Mouse (Mus musculus) forebrain, embryonic 15.5 days (tissue): Measurements from ENCODE around the gene Mindy4. TPM values are rescaled to one million over a fixed set of nuclear protein-coding genes. Genes with fewer than 3 reads are reported as not detected.

Source experiments
- ATAC-seq: fragments of 200-750 bp; cut with Nextera tagmentation; replicated peaks from 2 replicates; pipeline ENCODE4 v1.8.0; 2017; ENCODE audit warnings: mild to moderate bottlenecking, moderate TSS enrichment, moderate library complexity
- H3K27ac ChIP-seq: fragments of 300-500 bp; sonication (generic); replicated peaks from 2 replicates; pipeline ENCODE4 v1.5.1; 2015; ENCODE audit warnings: mild to moderate bottlenecking, inconsistent platforms
- H3K27me3 ChIP-seq: fragments of 300-500 bp; sonication (generic); 2 replicates; pipeline ENCODE4 v1.6.1; 2015; ENCODE audit warnings: inconsistent platforms
- H3K36me3 ChIP-seq: fragments of 300-500 bp; sonication (generic); 2 replicates; pipeline ENCODE4 v1.6.1; 2015; ENCODE audit warnings: mild to moderate bottlenecking, inconsistent platforms
- H3K4me1 ChIP-seq: fragments of 300-500 bp; sonication (generic); 2 replicates; pipeline ENCODE4 v1.6.1; 2015; ENCODE audit warnings: inconsistent platforms
- H3K4me2 ChIP-seq: fragments of 300-500 bp; sonication (generic); replicated peaks from 2 replicates; pipeline ENCODE4 v1.6.1; 2015; ENCODE audit warnings: mild to moderate bottlenecking, inconsistent platforms
- H3K4me3 ChIP-seq: fragments of 300-500 bp; sonication (generic); 2 replicates; pipeline ENCODE4 v1.5.1; 2015; ENCODE audit warnings: mild to moderate bottlenecking, inconsistent platforms
- H3K9ac ChIP-seq: fragments of 300-500 bp; sonication (generic); replicated peaks from 2 replicates; pipeline ENCODE4 v1.6.1; 2015; ENCODE audit warnings: mild to moderate bottlenecking, inconsistent platforms
- H3K9me3 ChIP-seq: fragments of 300-500 bp; sonication (generic); 2 replicates; pipeline ENCODE4 v1.6.1; 2016; ENCODE audit warnings: inconsistent platforms
- WGBS: fragments of 180-500 bp; shearing (Covaris S2); methylation state at CpG from one replicate; pipeline ENCODE4 v1.1.7; 2015; ENCODE audit warnings: mixed read lengths; 5-methylcytosine and 5-hydroxymethylcytosine counted together
- polyA plus RNA-seq: library from polyadenylated mRNA; unstranded; fragments of >200 nt; fragmentation: Nextera tagmentation; extraction: Ambion mirVana; gene quantifications from 2 replicates; pipeline ENCODE4 v1.2.1, GENCODE M21; 2015

Gene Mindy4
- polyA plus RNA-seq, 1 experiment from 2014 or later, result 14.9 TPM

DNA sequence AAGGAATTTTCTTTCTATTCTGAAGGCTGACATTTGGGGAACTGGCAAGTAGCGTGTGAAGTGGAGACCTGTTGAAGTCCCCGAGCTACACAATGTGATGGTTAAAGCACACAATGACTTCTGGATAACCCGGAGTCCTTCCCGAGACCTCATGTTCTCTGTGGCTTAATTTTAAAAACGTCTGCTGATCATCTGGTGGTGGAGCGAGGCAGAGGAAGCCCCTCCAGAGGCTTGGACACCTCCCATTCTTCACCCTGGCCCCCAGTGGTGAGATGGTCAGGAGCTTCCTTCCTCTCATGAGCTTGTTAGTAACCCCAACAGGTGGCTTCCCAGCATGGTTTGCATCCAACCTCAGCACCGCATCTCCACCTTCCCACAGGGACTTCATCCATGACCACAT, 43.3 kb downstream of the Mindy4 start:
- Histone ChIP-seq H3K4me3 (no peak overlapping the region), H3K4me1 (no peaks in the 10 kb centered on the region), H3K36me3 (no peaks in the 10 kb centered on the region), H3K9me3 (no peaks in the 10 kb centered on the region), H3K27me3 (no peaks in the 10 kb centered on the region), H3K4me2 (no peak overlapping the region), H3K9ac (no peak overlapping the region), H3K27ac (no peak overlapping the region)
- ATAC-seq, result no peak
- WGBS, result 91% methylated on average over 7 of the region's 7 CpGs

DNA sequence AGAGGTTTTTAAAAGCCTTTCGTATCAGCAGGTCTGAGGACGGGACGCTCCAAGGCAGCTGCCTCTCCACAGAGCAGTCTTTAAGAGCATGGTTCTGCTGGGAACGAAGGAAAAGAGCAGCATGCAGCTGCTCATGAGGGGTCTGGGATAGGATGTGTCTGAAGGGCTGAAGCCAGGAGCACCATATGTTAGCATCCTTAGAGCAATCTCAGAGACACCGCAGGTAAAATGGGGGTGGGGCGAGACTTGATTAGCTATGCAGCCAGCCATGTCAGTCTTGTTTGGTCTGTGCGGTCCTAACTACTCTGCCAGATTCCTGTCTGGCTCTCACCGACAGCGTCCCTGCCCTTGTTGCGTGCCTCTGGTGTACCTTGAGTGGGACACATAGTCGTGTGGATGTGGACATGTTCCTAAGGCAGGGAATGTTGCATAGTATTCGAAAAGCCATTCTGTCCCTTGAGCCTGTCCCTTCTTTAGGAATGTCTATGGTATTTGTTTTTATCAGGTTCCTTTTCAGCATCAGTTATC, 43.8 kb downstream of the Mindy4 start:
- no peaks in the 10 kb centered on the region for H3K9me3 ChIP-seq
- H3K27me3 ChIP-seq, result no peaks in the 10 kb centered on the region
- ATAC-seq, result no peak
- no peak overlapping the region for H3K9ac ChIP-seq
- no peak overlapping the region for H3K4me3 ChIP-seq
- H3K36me3 ChIP-seq, result no peaks in the 10 kb centered on the region
- H3K4me1 ChIP-seq, result no peaks in the 10 kb centered on the region
- 92% methylated on average over 12 of the region's 12 CpGs for WGBS
- H3K4me2 ChIP-seq, result no peak overlapping the region
- no peak overlapping the region for H3K27ac ChIP-seq

DNA sequence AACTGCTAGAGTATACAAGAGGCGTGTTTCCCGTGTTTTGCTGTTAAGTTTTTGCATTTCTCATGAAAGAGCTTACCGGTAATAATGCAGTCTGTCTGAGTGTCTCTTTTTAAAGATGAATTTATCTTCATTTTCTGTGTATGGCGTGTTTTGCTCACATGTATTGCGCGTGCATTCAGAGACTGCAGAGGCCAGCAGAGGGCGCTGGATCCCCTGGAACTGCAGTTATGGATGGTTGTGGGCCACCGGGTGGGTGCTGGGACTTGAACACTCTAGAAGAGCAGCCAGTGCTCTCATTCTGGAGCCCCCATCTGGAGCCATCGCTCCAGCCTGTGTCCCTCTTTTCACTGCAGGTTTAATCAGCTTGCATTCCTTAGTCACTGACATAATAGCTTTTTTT, 46.1 kb downstream of the Mindy4 start:
- Histone ChIP-seq H3K27ac (no peak overlapping the region), H3K36me3 (no peaks in the 10 kb centered on the region), H3K4me1 (no peaks in the 10 kb centered on the region), H3K4me3 (no peak overlapping the region), H3K9me3 (no peaks in the 10 kb centered on the region), H3K27me3 (no peaks in the 10 kb centered on the region), H3K9ac (no peak overlapping the region), H3K4me2 (no peak overlapping the region)
- no peak for ATAC-seq
- WGBS, result 91% methylated on average over 9 of the region's 9 CpGs

DNA sequence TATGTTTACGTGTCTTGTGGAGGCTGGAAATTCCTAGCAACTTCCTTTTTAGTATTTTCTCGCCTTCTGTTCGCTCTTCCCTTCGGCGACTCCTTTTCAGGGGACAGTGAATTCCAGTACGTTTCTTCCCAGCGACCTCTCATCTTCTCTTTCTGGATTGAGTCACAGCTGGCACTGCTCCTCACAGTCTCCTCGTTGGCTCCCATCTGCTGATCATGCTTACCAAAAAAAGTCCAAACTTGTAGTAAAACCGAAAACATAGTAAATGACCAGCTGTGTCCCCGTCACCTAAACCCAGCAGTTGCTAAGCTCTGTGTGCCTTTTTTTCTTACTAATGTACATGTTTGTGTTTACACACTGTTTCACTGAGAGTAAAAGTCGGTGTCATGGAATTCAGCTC, 47.6 kb downstream of the Mindy4 start:
- H3K4me2 ChIP-seq, result no peak overlapping the region
- no peak overlapping the region for H3K4me3 ChIP-seq
- no peaks in the 10 kb centered on the region for H3K4me1 ChIP-seq
- no peak overlapping the region for H3K27ac ChIP-seq
- H3K9me3 ChIP-seq, result no peaks in the 10 kb centered on the region
- H3K9ac ChIP-seq, result no peak overlapping the region
- H3K27me3 ChIP-seq, result no peaks in the 10 kb centered on the region
- ATAC-seq, result no peak
- 84% methylated on average over 11 of the region's 11 CpGs for WGBS
- no peaks in the 10 kb centered on the region for H3K36me3 ChIP-seq

DNA sequence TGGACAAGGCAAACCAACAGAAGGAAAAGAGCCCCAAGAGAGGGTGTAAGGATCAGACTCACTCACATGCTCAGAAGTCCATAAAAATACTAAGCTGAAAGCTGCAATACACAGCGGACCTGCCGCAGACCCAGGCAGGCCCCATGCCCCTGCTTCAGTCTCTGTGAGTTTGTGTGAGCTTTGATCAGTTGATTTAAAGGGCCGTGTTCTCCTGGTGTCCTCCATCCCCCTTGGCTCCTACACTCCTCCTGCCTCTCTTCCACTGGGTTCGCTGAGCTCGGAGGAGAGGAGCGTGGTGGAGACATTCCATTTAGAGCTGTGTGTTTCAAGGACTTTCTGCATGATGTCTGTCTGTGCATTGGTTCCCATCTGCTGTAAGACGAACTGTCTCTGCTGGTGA, 48.4 kb downstream of the Mindy4 start:
- no peak for ATAC-seq
- no peak overlapping the region for H3K9ac ChIP-seq
- WGBS, result 91% methylated on average over 7 of the region's 7 CpGs

DNA sequence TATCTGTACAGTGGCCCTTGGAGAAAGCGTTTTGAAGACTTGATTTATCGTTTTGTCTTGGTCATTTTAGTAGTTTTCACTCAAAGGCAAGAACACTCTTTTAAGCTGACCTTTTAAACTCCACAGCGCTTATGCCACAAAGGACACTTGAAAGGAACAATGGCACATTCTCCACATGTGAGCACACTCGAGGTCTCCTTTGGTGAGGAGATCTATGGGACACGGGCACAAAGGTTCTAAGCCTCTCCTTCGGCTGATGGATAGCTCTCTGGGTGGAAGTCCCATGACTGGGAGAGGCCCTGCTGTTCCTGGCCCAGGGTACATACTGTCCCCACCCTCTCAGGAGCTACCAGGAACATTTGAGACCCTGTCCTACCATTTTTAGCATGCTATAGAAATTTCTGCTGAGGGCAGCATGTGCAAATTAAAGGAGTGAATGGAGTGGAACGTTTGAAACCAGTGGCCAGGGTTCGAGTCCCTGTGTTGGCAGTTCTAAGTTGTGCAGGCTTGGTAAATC, 49.6 kb downstream of the Mindy4 start:
- no peak overlapping the region for H3K4me2 ChIP-seq
- no peak overlapping the region for H3K4me3 ChIP-seq
- 67% methylated on average over 8 of the region's 8 CpGs for WGBS
- H3K27ac ChIP-seq, result no peak overlapping the region
- no peak for ATAC-seq
- H3K9me3 ChIP-seq, result no peaks in the 10 kb centered on the region
- H3K27me3 ChIP-seq, result no peaks in the 10 kb centered on the region
- H3K36me3 ChIP-seq, result no peaks in the 10 kb centered on the region
- H3K4me1 ChIP-seq, result no peaks in the 10 kb centered on the region
- H3K9ac ChIP-seq, result no peak overlapping the region

More for the DNA sequence above, 48.4 kb downstream of the Mindy4 start:
- Histone ChIP-seq H3K27me3 (no peaks in the 10 kb centered on the region), H3K27ac (no peak overlapping the region), H3K9me3 (no peaks in the 10 kb centered on the region), H3K4me2 (no peak overlapping the region), H3K4me1 (no peaks in the 10 kb centered on the region), H3K36me3 (no peaks in the 10 kb centered on the region), H3K4me3 (no peak overlapping the region)

DNA sequence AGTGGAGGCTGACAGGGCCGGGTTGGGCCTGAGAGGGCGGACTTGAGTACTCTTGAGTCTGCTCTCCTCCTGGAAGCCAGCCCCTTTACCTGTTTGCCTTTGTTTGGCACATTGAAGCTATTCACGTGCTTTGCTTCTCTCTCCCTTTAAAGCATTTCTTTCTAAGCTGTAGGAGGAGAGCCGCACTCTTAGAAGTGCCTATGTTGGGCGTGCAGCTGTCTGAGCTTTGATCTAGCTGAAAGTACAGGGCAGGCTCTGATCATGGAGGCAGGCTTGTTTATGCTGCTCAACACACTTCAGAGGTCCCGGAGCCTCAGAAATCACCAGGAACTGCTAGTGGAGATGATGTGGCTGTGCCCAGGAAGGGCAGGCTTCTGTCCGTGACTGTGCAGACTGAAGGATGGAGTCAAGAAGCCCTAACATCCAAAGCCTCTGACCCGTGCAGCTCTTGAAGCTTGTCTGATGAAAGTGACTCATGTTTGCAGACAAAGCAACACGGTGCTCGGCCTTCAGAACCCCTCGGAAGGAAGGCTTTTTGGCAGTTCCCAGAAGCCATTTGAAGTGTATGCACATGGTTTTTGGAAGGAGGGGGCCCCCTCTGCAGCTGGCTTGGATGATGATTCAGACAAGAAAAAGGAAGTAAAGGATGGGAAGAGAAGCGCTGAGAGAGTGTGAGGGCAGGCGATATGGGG, 53.5 kb downstream of the Mindy4 start:
- WGBS, result 85% methylated on average over 13 of the region's 13 CpGs
- H3K9me3 ChIP-seq, result no peaks in the 10 kb centered on the region
- no peak overlapping the region for H3K9ac ChIP-seq
- H3K36me3 ChIP-seq, result no peaks in the 10 kb centered on the region
- H3K27ac ChIP-seq, result no peak overlapping the region
- ATAC-seq, result 0 out of 2 replicates have a peak, but pooled peaks have one; percentile 17
- no peak overlapping the region for H3K4me2 ChIP-seq
- H3K27me3 ChIP-seq, result no peaks in the 10 kb centered on the region
- no peak overlapping the region for H3K4me3 ChIP-seq
- H3K4me1 ChIP-seq, result no peaks in the 10 kb centered on the region

DNA sequence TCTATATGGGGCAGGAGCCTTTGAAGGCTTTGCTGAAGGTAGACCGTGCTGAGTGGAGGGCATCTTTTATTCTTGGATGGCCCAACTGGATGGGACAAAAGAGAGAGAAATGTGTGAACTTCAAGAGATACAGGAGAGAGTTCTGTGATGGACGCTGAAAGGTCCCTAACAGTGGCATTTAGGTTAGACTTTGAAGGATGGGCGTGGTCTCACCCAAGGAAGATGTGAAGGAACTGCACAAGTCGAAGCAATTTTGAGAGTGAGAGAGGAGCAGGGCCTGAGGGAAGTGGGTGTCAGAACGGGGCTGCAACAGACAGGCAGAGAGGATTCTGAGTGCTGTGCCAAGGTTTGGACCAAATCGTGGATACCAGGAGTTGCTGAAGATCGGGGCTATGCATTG, 54.1 kb downstream of the Mindy4 start:
- no peaks in the 10 kb centered on the region for H3K4me1 ChIP-seq
- WGBS, result 94% methylated on average over 7 of the region's 7 CpGs
- no peak overlapping the region for H3K4me3 ChIP-seq
- H3K9me3 ChIP-seq, result no peaks in the 10 kb centered on the region
- no peak for ATAC-seq
- no peak overlapping the region for H3K4me2 ChIP-seq
- H3K36me3 ChIP-seq, result no peaks in the 10 kb centered on the region
- H3K27me3 ChIP-seq, result no peaks in the 10 kb centered on the region
- H3K9ac ChIP-seq, result no peak overlapping the region
- no peak overlapping the region for H3K27ac ChIP-seq

DNA sequence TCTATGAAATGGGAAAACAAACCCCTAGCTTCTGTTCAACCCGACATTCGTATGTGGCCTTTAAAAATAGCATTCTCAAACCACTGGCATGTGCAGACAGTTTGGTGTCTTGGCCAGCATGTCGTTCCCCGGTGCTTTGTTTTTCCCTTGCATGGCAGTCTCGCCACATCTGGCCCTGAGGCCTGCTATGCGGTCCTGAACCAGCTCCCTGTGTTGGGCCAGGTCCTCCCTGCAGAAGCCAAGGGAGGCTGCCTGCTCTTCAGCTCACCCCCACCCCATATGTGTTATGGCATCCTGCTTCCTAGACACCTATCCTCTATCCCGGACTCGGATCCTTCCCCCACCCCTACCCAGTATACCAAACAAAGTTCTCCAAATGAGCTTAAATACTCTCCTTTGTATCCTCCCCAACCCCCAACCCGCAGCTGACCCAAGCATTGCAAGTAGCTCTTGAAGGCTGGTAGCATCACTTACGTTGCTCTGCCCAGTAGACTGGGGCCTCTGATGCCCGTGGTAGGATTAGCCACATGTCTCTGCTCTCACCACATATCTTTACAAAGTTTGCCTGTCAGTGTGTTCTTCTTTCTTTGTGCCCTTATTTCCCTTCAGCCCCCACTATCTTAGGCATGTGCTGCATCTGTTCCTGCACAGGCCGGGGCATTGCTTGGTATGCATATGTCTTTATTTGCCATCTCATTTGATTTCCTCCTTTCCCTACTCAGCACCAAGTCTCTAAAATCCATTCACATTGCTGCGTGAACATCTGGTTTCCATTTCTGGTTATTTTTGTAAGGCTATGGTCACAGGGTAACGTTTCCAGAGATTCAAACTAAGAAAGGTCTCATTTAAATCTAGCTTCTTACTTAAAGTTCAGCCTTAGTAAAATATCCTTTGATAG, 55.5 kb downstream of the Mindy4 start:
- no peak for ATAC-seq
- H3K9ac ChIP-seq, result no peak overlapping the region
- H3K4me1 ChIP-seq, result no peaks in the 10 kb centered on the region
- 78% methylated on average over 14 of the region's 14 CpGs for WGBS
- H3K4me2 ChIP-seq, result no peak overlapping the region
- H3K4me3 ChIP-seq, result no peak overlapping the region
- H3K27me3 ChIP-seq, result no peaks in the 10 kb centered on the region
- no peak overlapping the region for H3K27ac ChIP-seq
- H3K36me3 ChIP-seq, result no peaks in the 10 kb centered on the region
- H3K9me3 ChIP-seq, result no peaks in the 10 kb centered on the region

DNA sequence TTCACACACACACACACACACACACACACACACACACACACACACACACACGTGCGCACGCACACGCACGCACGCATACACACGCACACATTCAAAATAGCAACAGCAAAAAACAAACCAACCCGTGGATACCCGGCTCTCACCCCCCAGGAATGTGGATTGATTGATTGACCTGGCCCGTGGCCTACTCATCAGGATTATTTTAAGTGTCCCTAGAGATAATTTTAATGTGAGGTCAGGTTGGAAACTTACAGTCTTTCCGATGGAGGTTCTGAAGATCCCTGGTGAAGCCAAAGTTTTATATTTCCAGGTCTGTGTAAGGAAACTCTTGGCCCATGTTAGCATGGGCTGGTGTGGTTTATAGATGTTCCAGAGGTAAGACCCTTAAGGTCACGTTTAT, 59.0 kb downstream of the Mindy4 start:
- Histone ChIP-seq H3K9ac (no peak overlapping the region), H3K4me2 (no peak overlapping the region), H3K9me3 (no peaks in the 10 kb centered on the region), H3K4me1 (no peaks in the 10 kb centered on the region), H3K27ac (no peak overlapping the region), H3K36me3 (no peaks in the 10 kb centered on the region), H3K4me3 (no peak overlapping the region), H3K27me3 (no peaks in the 10 kb centered on the region)
- ATAC-seq, result no peak
- WGBS, result 94% methylated on average over 12 of the region's 12 CpGs

DNA sequence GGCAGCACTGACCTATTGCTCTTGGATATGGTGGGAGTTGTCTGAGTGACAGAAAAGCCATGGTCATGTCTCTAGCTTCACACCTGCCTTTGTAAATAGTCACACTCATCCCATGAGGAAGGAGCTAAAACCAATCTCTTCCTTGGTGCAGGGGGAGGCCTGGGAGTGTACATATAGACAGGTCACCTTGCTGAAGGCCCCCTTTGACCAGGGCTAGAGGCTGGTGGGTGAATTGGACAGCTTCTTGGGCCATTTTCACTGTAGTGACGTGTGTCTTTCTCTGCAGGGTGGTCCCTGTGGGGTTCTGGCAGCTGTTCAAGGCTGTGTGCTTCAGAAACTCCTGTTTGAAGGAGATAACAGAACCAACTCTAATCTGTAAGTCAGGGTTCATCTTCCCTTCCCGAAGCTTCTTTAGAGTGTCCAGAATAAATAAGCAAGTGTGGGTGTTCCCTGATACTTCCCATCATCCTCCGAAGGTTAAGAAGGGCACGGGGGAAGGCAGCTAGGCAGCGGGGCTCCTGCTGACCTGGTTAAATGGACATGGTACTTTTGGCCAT, 60.4 kb downstream of the Mindy4 start:
- Histone ChIP-seq H3K9me3 (no peaks in the 10 kb centered on the region), H3K4me1 (no peaks in the 10 kb centered on the region), H3K36me3 (no peaks in the 10 kb centered on the region), H3K27ac (no peak overlapping the region), H3K4me2 (no peak overlapping the region), H3K4me3 (no peak overlapping the region), H3K9ac (no peak overlapping the region), H3K27me3 (no peaks in the 10 kb centered on the region)
- 88% methylated on average over 5 of the region's 5 CpGs for WGBS
- no peak for ATAC-seq

DNA sequence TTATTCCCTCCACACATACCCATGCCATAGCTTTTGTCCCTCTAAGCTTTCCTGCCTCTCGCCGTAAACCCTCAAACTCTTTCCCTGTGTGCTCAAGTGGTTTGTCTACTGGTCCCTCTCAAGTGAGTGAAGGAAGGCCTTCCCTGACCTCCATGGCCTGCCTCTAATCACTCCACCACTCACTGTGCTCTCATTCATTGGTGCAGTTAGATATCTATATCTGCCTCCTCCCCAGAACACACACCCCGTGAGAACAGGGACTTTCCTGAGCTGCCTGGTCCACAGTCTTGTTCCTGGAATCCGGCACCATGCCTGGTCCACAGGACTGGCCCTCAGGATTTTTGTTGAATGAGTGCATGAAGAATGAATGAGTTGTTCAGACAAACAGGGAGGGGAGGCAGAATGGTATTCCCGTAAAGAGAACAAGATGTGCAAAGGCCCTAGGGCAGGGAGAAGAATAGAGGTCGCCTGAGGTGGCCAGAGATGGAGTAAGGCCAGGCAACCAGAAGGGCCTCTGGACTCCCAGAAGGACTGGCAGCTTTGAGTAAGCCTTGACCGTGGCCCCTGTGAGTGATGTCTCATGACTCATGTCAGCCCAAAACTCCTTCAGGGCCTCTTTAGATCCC, 61.7 kb downstream of the Mindy4 start:
- Histone ChIP-seq H3K27me3 (no peaks in the 10 kb centered on the region), H3K4me3 (no peak overlapping the region), H3K9ac (no peak overlapping the region), H3K36me3 (no peaks in the 10 kb centered on the region), H3K9me3 (no peaks in the 10 kb centered on the region), H3K27ac (no peak overlapping the region), H3K4me1 (no peaks in the 10 kb centered on the region), H3K4me2 (no peak overlapping the region)
- WGBS, result 96% methylated on average over 7 of the region's 7 CpGs
- ATAC-seq, result no peak
